Mouse (Mus musculus) testis, adult 2 months (tissue): ENCODE results near the gene Arid5b. TPM values are rescaled to one million over a fixed set of nuclear protein-coding genes. Genes with fewer than 3 reads are reported as not detected.
A peak's percentile ranks its signal among the peaks of the same experiment; 100 is the strongest.

Experiments
- H3K27ac ChIP-seq: fragments of 200-500 bp; 2 replicates; pipeline ENCODE4 v1.5.1; 2012; ENCODE audit warnings: low read depth, low read length; ENCODE audit not compliant: control insufficient read depth, insufficient read depth
- H3K27me3 ChIP-seq: fragments of 200-500 bp; 2 replicates; pipeline ENCODE4 v1.6.1; 2012; ENCODE audit warnings: mild to moderate bottlenecking, low read length, moderate library complexity; ENCODE audit not compliant: control insufficient read depth, insufficient read depth
- H3K36me3 ChIP-seq: fragments of 200-500 bp; 2 replicates; pipeline ENCODE4 v1.6.1; 2012; ENCODE audit warnings: mild to moderate bottlenecking, low read length; ENCODE audit not compliant: control insufficient read depth, insufficient read depth
- H3K4me1 ChIP-seq: fragments of 200-500 bp; 2 replicates; pipeline ENCODE4 v1.6.1; 2012; ENCODE audit warnings: low read length; ENCODE audit not compliant: control insufficient read depth, insufficient read depth
- H3K4me3 ChIP-seq: fragments of 200-500 bp; 2 replicates; pipeline ENCODE4 v1.5.1; 2012; ENCODE audit warnings: low read depth, mild to moderate bottlenecking, low read length, moderate library complexity, mixed read lengths; ENCODE audit not compliant: control insufficient read depth
- CTCF ChIP-seq: fragments of 200-500 bp; IDR thresholded peaks from 2 replicates; pipeline ENCODE4 v1.5.1; 2012; ENCODE audit warnings: low read depth, mild to moderate bottlenecking, inconsistent platforms, low read length, moderate library complexity; ENCODE audit not compliant: control insufficient read depth, insufficient read depth, insufficient replicate concordance
- POLR2A ChIP-seq: fragments of 200-500 bp; IDR thresholded peaks from 2 replicates; pipeline ENCODE4 v1.6.1; 2012; ENCODE audit warnings: low read depth, mild to moderate bottlenecking, inconsistent platforms, low read length, moderate library complexity; ENCODE audit not compliant: control insufficient read depth
- polyA plus RNA-seq: library from polyadenylated mRNA; depleted of rRNA; stranded (reverse); fragments of >200 nt; gene quantifications from 2 replicates; pipeline ENCODE4 v1.2.3, GENCODE M21; 2012

The Arid5b gene
- polyA plus RNA-seq, 1 experiment = 4.9 TPM

DNA sequence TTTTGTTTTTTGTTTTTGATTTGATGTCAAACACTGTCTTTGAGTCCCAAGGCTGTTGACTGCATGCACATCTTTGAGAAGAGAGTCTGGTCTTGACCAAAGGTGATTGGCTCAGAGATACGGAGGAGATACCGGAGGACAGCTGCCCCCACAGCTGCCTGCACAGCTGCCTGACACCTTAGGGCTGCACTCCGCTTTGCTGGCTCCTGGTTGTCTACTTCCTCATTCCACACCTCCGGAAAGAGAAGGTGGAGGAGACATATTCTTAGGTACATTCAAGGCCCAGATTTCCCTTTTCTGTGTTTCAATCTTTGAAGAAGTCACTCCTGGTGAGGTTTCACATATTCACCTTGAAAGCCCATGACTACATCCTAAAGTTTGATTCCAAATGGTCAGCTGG, 25.9 kb downstream of the Arid5b start:
- Histone ChIP-seq H3K4me3 (no peak overlapping the region), H3K4me1 (0 out of 2 replicates have a peak, but pooled peaks cover 2% of the 10 kb centered on the region)
- no peak for TF ChIP-seq POLR2A
- no peak for TF ChIP-seq CTCF

DNA sequence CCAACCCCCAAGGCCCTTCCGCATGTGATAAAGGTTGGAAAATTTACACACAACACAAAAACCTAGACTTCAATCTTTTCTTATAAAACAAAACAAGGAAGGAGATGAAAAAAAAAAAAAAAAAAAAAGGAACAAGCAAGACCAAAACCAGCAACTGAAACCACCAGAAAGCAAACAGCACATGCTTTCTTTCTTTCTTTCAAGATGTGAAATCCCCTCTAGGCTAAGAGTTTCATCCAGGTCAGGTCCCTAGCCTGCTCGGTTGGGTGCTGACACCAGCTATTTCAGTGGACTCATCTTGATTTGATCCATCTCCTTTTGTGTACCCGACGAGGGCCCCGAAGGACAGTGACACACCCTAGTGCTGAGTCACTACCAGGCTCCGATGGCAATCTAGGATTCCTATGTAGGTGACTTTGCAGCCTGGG, 29.2 kb downstream of the Arid5b start:
- TF ChIP-seq CTCF (no peak), POLR2A (no peak)
- H3K4me1 ChIP-seq = 0 out of 2 replicates have a peak, but pooled peaks cover 2% of the 10 kb centered on the region
- no peaks in the 10 kb centered on the region for H3K36me3 ChIP-seq
- no peak overlapping the region for H3K4me3 ChIP-seq
- no peaks in the 10 kb centered on the region for H3K27me3 ChIP-seq
- peak overlapping the region; percentile 29; the same call in 1 of the 2 replicates for H3K27ac ChIP-seq

More for the DNA sequence above, 25.9 kb downstream of the Arid5b start:
- Histone ChIP-seq H3K36me3 (no peaks in the 10 kb centered on the region), H3K27me3 (no peaks in the 10 kb centered on the region), H3K27ac (no peak overlapping the region)

DNA sequence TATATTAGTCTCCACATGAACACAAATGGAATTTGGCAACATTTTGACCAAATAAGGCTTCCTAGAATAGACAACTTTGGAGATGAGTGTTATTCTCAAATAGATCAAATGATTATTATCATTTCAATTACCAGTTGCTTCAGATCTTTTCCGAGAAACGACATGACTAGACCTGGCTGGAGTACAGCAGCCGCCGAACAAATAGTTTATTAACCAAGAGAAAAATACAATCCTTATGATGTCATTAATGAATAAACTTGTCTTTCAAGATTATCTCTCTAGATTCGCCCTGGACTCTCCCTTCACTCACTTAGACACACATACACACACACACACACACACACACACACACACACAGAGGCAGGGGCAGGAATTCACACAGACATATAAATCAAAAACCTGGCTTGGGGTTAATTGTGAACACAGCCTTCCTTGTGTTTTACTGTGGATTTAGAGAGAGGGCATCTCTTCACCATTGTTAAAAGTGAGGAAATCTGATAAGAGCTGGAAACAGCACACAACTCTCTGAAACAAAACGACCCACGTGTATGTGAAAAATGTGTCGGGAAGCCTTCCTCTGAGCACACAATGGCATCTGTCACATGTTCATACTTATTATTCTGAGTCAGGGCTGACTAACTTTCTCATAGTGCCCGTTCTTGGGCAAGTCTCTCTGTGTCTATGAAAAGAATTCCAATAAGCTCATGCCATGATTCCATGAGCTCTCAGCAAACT, 30.1 kb downstream of the Arid5b start:
- H3K27me3 ChIP-seq = no peaks in the 10 kb centered on the region
- no peaks in the 10 kb centered on the region for H3K36me3 ChIP-seq
- H3K27ac ChIP-seq = no peak overlapping the region
- TF ChIP-seq POLR2A (no peak), CTCF (no peak)
- H3K4me3 ChIP-seq = no peak overlapping the region
- H3K4me1 ChIP-seq = 0 out of 2 replicates have a peak, but pooled peaks cover 2% of the 10 kb centered on the region

DNA sequence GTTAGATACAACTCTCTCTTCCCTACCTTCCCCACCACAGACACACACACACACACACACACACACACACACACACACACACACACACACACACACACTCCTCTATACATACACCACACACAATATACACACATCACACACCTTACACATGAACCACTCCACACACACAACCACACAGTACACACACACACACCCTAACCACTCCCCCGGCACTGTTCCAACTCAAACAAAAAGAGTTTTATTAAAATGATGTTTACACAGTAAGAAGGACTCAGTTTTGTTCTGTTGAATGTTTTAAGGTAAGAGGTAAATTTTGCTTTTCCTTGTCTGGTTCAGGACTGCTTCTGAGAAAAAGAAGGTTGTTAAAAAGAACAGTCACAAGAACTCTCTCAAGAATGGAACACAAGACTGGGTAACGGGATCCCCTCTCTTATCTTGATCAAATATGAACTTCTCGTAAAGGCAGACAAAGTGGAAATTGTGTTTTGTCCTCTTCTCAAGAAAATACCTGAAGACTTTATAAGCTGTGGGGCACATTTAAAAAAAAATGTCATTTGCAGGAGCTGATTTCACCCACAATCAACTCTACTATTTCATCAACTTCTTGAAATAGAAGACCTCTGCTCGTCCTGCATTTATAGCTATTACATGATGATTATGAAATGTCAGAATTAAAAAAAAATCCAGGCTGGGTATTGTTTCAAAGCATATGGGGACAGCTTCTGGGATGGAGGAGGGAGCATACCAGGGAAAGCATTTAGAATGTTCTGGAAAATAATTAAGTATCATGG, 30.9 kb downstream of the Arid5b start:
- Histone ChIP-seq H3K36me3 (no peaks in the 10 kb centered on the region), H3K4me3 (no peak overlapping the region), H3K27me3 (no peaks in the 10 kb centered on the region), H3K27ac (no peak overlapping the region), H3K4me1 (0 out of 2 replicates have a peak, but pooled peaks cover 2% of the 10 kb centered on the region)
- TF ChIP-seq POLR2A (no peak), CTCF (no peak)

DNA sequence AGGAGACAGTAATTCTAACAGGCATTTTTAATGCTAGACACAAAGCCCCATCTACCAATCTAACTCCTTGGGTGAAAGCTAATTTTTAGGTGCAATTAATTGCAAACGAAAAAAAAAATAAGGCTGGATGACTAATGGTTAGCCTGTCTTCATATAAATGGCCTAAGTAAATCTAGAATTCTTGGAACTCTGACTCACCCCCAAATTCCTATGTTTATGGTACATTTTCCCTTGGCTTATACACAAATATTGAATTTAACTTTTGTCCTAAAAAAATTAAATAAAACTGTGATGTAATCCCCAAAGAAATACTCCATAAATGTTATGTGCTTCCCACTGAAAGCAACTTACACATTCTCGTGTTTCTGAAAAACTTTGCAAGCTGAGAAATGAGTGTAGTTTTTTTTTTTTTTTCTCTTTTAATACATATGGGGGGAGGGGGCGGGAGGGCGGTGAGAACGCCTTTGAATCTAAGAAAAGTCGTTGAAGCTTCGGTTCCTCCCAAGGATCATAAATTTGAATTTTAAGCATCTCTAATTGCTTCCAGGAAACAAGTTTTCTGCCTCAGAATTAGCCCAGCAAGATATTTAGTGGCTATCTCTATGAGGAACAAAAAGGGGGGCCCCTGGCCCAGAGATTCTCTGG, 31.8 kb downstream of the Arid5b start:
- Histone ChIP-seq H3K36me3 (no peaks in the 10 kb centered on the region), H3K27me3 (no peaks in the 10 kb centered on the region), H3K4me1 (0 out of 2 replicates have a peak, but pooled peaks cover 2% of the 10 kb centered on the region), H3K4me3 (no peak overlapping the region), H3K27ac (no peak overlapping the region)
- TF ChIP-seq CTCF (no peak), POLR2A (no peak)

DNA sequence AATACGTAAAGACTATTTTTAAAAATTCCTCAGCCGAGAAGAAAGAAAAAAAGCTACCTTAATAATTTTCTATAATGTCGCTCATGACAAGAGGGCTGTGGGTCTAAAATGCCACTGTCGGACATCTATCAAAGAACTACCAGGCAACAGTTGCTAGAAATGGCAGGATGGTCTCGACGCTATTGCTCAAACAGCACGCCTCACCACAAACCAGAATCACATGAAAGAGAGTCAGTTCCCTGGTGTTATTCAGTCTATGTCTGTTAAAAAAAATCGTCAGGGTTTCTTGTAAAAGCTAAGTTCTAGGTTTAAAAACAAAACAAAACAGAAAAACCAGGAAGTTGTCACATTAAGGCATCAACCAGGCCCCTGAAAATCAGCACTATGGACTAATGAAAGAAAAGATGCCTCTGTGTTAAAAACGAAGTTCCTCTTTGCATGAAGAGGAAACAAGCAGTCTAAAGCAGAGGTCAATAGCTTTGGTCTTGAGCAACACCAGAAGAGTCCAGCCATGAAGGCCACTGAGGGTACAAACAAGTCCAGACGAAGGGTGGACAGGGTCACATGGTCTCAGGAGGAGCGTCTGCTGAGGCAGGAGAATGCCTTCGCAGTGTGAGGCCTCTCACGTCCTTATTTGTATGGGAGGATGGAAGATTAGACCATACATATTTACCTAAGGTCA, 37.6 kb downstream of the Arid5b start:
- TF ChIP-seq POLR2A (no peak), CTCF (no peak)
- no peak overlapping the region for H3K4me3 ChIP-seq
- no peaks in the 10 kb centered on the region for H3K36me3 ChIP-seq
- no peak overlapping the region for H3K27ac ChIP-seq
- no peaks in the 10 kb centered on the region for H3K27me3 ChIP-seq
- no peaks in the 10 kb centered on the region for H3K4me1 ChIP-seq
